Mouse (Mus musculus): ENCODE measurements around the gene Rnaseh2c. TPM values are rescaled to one million over a fixed set of nuclear protein-coding genes. Genes with fewer than 3 reads are reported as not detected.

Rnaseh2c gene
- polyA plus RNA-seq (2017; shearing (Covaris generic)): 148 TPM

GRCm38 (mm10) chr19:5601752-5602541 lies at the start of gene Rnaseh2c:
Gene Rnaseh2c (plus strand): TSS chr19:5601873.

GRCm38 (mm10) chr19:5560457-5561041 lies 41.1 kb upstream of the Rnaseh2c start, which contains the start of gene Ovol1:
Gene Ovol1 (minus strand): TSS chr19:5560646.

DNA sequence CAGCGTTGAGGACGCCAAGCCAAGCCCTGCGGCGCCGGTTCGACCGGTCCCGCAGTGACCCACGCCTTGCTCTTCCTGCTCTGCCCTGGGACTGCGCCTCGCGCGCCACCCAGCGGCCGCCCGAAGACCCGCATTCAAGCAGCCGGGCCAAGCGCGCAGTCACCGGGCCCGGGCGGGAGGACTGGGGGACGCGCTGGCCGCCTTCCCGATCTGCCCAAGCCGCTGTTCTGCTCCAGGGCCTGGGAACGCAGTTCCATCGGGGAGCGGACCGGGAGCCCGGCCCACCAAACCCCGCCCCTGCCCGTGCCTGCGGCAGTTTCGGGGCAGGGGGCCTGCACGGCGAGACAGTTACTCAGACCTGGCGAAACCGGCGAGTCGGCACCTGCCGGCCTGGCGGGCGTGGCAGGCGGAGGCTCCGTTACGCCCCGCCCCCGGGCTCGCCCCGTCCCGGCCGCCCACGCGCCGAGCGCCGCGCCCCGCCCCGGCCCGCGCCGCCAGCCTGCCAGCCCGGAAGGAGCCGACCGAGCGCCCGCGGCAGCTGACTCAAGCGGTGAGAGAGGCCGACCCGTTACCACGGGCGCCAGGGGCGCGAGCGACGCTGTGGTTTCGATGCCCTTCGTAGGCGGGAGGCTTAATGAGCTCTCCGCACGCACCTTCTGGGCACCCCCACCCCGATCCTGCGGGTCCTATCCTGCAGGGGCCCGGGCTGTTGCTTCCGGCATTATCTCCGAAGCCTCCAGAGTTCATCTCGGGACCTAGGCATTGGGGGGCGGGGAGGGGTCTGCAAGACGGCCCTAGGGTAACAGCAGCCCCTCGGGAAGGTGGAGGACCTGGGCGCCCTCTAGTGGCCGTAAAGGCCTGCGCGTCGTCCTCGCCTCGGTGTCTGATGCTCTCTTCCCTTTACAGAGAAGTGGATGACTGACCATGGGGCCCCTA lies 33.9 kb upstream of the Rnaseh2c start, which contains the start of gene Ap5b1:
Gene Ap5b1 (plus strand): TSS at position 492 of the 936 bp plus-strand sequence.

GRCm38 (mm10) chr19:5609547-5610404 lies 8.1 kb downstream of the Rnaseh2c start, which contains the start of gene Kat5:
Gene Kat5 (minus strand): TSS chr19:5610237.

DNA sequence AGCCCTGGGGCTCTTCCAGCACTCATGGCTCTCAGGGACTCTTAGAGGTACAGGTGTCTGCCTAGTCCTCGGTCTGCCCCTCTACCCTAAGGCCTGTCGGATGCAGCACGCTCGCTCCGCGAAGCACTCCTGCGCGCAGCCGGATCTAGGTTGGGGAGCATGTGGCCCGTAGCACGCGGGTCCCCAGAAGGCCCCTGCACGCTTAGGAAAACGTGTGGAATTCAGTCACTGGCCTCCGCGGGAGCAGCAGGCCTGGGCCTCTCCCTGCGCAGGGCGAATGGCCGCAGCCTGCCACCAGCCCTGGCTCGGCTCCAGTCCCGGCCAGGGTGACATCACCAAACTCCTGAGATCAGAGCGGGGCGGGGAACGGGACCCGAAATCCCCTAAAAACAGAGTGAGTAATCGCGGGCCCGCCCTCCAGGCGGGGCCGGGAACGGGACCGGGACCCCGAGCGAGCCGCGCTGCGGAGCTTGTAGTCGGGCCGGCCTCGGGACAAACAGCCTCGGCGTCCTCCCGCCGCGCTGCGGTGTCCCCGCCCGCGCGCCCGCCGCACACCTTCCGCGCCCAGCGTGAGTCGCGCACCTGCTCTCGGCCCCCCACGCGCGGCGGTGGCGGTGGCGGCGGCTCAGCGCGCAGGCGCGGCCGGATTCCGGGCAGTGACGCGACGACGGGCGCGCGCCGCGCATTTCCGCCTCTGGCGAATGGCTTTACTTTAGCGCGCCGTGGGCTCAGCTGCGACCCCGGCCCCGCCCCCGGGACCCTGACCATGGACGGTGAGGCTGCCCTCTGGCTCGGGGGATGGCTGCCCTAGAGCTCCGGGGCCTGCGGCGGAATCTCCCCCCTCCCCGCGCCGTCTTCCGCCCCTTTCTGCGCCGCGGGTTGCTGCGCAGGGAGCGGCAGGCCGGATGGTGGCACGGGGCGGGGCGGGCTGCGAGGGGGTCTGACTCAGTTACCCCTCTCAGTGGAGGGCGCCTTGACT lies 35.7 kb downstream of the Rnaseh2c start, which contains the start of gene Rela:
Gene Rela (plus strand): TSS at position 415 of the 979 bp plus-strand sequence.

Other genes with a start within 250 kb of the Rnaseh2c start
- 70.0 TPM for gene Eif1ad, start 235.1 kb upstream of the Rnaseh2c start, polyA plus RNA-seq (2017; shearing (Covaris generic))
- gene Banf1, start 234.7 kb upstream of the Rnaseh2c start, polyA plus RNA-seq (2017; shearing (Covaris generic)): 294 TPM
- 32.1 TPM for gene Sart1, start 213.2 kb upstream of the Rnaseh2c start, polyA plus RNA-seq (2017; shearing (Covaris generic))
- gene Tsga10ip, start 199.3 kb upstream of the Rnaseh2c start, polyA plus RNA-seq (2017; shearing (Covaris generic)): 0.66 TPM
- 84.3 TPM for gene Drap1, start 176.9 kb upstream of the Rnaseh2c start, polyA plus RNA-seq (2017; shearing (Covaris generic))
- 19.9 TPM for gene AI837181, start 176.7 kb upstream of the Rnaseh2c start, polyA plus RNA-seq (2017; shearing (Covaris generic))
- not detected for gene Fosl1, start 154.3 kb upstream of the Rnaseh2c start, polyA plus RNA-seq (2017; shearing (Covaris generic))
- 6.3 TPM for gene Ccdc85b, start 144.0 kb upstream of the Rnaseh2c start, polyA plus RNA-seq (2017; shearing (Covaris generic))
- gene Fibp, start 141.3 kb upstream of the Rnaseh2c start, polyA plus RNA-seq (2017; shearing (Covaris generic)): 162 TPM
- gene Ctsw, start 133.4 kb upstream of the Rnaseh2c start, polyA plus RNA-seq (2017; shearing (Covaris generic)): 100 TPM
- 2.6 TPM for gene Efemp2, start 127.9 kb upstream of the Rnaseh2c start, polyA plus RNA-seq (2017; shearing (Covaris generic))
- gene Mus81, start 113.5 kb upstream of the Rnaseh2c start, polyA plus RNA-seq (2017; shearing (Covaris generic)): 82.6 TPM
- 3,549 TPM for gene Cfl1, start 111.4 kb upstream of the Rnaseh2c start, polyA plus RNA-seq (2017; shearing (Covaris generic))
- gene 1700020D05Rik, start 98.1 kb upstream of the Rnaseh2c start, polyA plus RNA-seq (2017; shearing (Covaris generic)): 0.39 TPM
- 21.9 TPM for gene Snx32, start 91.3 kb upstream of the Rnaseh2c start, polyA plus RNA-seq (2017; shearing (Covaris generic))
- gene Ovol1, start 41.2 kb upstream of the Rnaseh2c start, polyA plus RNA-seq (2017; shearing (Covaris generic)): not detected
- gene Ap5b1, start 33.8 kb upstream of the Rnaseh2c start, polyA plus RNA-seq (2017; shearing (Covaris generic)): 24.0 TPM
- gene Kat5, start 8.4 kb downstream of the Rnaseh2c start, polyA plus RNA-seq (2017; shearing (Covaris generic)): 62.2 TPM
- 178 TPM for gene Rela, start 35.6 kb downstream of the Rnaseh2c start, polyA plus RNA-seq (2017; shearing (Covaris generic))
- 94.7 TPM for gene Sipa1, start 61.8 kb downstream of the Rnaseh2c start, polyA plus RNA-seq (2017; shearing (Covaris generic))
- gene Map3k11, start 86.9 kb downstream of the Rnaseh2c start, polyA plus RNA-seq (2017; shearing (Covaris generic)): 28.2 TPM
- gene Pcnx3, start 87.0 kb downstream of the Rnaseh2c start, polyA plus RNA-seq (2017; shearing (Covaris generic)): 72.0 TPM
- 2.1 TPM for gene Kcnk7, start 102.5 kb downstream of the Rnaseh2c start, polyA plus RNA-seq (2017; shearing (Covaris generic))
- gene Ehbp1l1, start 124.4 kb downstream of the Rnaseh2c start, polyA plus RNA-seq (2017; shearing (Covaris generic)): 81.7 TPM
- 67.5 TPM for gene Fam89b, start 127.8 kb downstream of the Rnaseh2c start, polyA plus RNA-seq (2017; shearing (Covaris generic))
- 0.12 TPM for gene Ltbp3, start 139.0 kb downstream of the Rnaseh2c start, polyA plus RNA-seq (2017; shearing (Covaris generic))
- 84.4 TPM for gene Scyl1, start 169.5 kb downstream of the Rnaseh2c start, polyA plus RNA-seq (2017; shearing (Covaris generic))